In genomic region chr13:94577177-94577540, GRCm38 (mm10) we compare ENCODE assay signal across 19 mouse cellular contexts.
A peak's percentile ranks its signal among the peaks of the same experiment; 100 is the strongest.
DNase-seq lines count a peak whose midpoint lies in the region; ATAC-seq and TF ChIP-seq lines count a peak whose summit lies in the region.
"Had no signal": no experiment of that assay in that cellular context is flagged by ENCODE, and none has a peak within 500 bp of the region (broad histone marks: within the 10 kb centered on the region; RNA-seq: fewer than 3 reads in every experiment).

No protein-coding gene starts in this region.

- 57% methylated on average over 2 of the region's 2 CpGs for WGBS in forebrain, embryonic 11.5 days
- WGBS in forebrain, embryonic 16.5 days = 63% methylated on average over 2 of the region's 2 CpGs
- 47% methylated on average over 2 of the region's 2 CpGs for WGBS in hindbrain, embryonic 13.5 days
- 64% methylated on average over 2 of the region's 2 CpGs for WGBS in hindbrain, postnatal 0 days
- WGBS in neural tube, embryonic 13.5 days = 38% methylated on average over 2 of the region's 2 CpGs
- WGBS in neural tube, embryonic 15.5 days = 49% methylated on average over 2 of the region's 2 CpGs
- WGBS in liver, embryonic 11.5 days = 75% methylated on average over 2 of the region's 2 CpGs

- peaks cover 18% of the 10 kb centered on the region for H3K4me1 ChIP-seq in forebrain, embryonic 11.5 days (replicated peaks; ENCODE audit: control insufficient read depth, insufficient read depth, low read length)
- H3K4me1 ChIP-seq in forebrain, embryonic 16.5 days (replicated peaks; ENCODE audit: control insufficient read depth, insufficient read depth, low read length) = peaks cover 26% of the 10 kb centered on the region
- peaks cover 29% of the 10 kb centered on the region for H3K4me1 ChIP-seq in hindbrain, embryonic 13.5 days (replicated peaks)
- H3K4me1 ChIP-seq in hindbrain, postnatal 0 days (ENCODE audit: insufficient read depth, low read length) = 0 out of 2 replicates have a peak, but pooled peaks cover 10% of the 10 kb centered on the region
- peaks cover 44% of the 10 kb centered on the region for H3K4me1 ChIP-seq in neural tube, embryonic 13.5 days (replicated peaks)
- peaks cover 25% of the 10 kb centered on the region for H3K4me1 ChIP-seq in neural tube, embryonic 15.5 days
- H3K4me1 ChIP-seq in liver, embryonic 11.5 days (replicated peaks; ENCODE audit: control insufficient read depth, insufficient read depth, low read length) = no peaks in the 10 kb centered on the region
- H3K4me1 ChIP-seq: liver, embryonic 12.5 days had no signal

- no peaks in the 10 kb centered on the region for H3K9me3 ChIP-seq in forebrain, embryonic 11.5 days (ENCODE audit: control insufficient read depth, low read length)
- no peaks in the 10 kb centered on the region for H3K9me3 ChIP-seq in forebrain, embryonic 16.5 days (ENCODE audit: control insufficient read depth, low read length)
- H3K9me3 ChIP-seq in hindbrain, embryonic 13.5 days = no peaks in the 10 kb centered on the region
- H3K9me3 ChIP-seq in hindbrain, postnatal 0 days (ENCODE audit: low read length) = no peaks in the 10 kb centered on the region
- H3K9me3 ChIP-seq in neural tube, embryonic 13.5 days = no peaks in the 10 kb centered on the region
- H3K9me3 ChIP-seq in neural tube, embryonic 15.5 days (replicated peaks) = no peaks in the 10 kb centered on the region
- H3K9me3 ChIP-seq in liver, embryonic 11.5 days (ENCODE audit: control insufficient read depth, low read length) = no peaks in the 10 kb centered on the region
- H3K9me3 ChIP-seq: heart, embryonic 12.5 days; liver, embryonic 12.5 days had no signal

- no peak for TF ChIP-seq CTCF in hindbrain, postnatal 0 days (IDR thresholded peaks at IDR 0.05; ENCODE audit: low read depth)

- no peak overlapping the region for H3K4me2 ChIP-seq in forebrain, embryonic 11.5 days (ENCODE audit: low read depth, low read length, severe bottlenecking)
- H3K4me2 ChIP-seq in forebrain, embryonic 16.5 days (ENCODE audit: low read length) = no peak overlapping the region
- no peak overlapping the region for H3K4me2 ChIP-seq in hindbrain, embryonic 13.5 days
- H3K4me2 ChIP-seq in hindbrain, postnatal 0 days (ENCODE audit: low read depth, low read length) = no peak overlapping the region
- H3K4me2 ChIP-seq in neural tube, embryonic 13.5 days = peak overlapping the region; percentile 24; the same call in 1 of the 2 replicates
- no peak overlapping the region for H3K4me2 ChIP-seq in neural tube, embryonic 15.5 days
- H3K4me2 ChIP-seq in liver, embryonic 11.5 days = no peak overlapping the region
- H3K4me2 ChIP-seq: heart, embryonic 12.5 days; liver, embryonic 12.5 days had no signal

- DNase-seq in forebrain, embryonic 11.5 days (ENCODE audit: low spot score) = peak; percentile 49
- no peak for DNase-seq in hindbrain, postnatal 0 days (ENCODE audit: low spot score)
- DNase-seq in liver, embryonic 11.5 days (ENCODE audit: low spot score) = no peak
- no peak for DNase-seq in liver
- DNase-seq: adrenal gland, postnatal 36 days; cerebellum, adult 9-10 months; gastrocnemius, postnatal 14 days; heart, adult 18-20 months; heart, postnatal 10 days; kidney, postnatal 10 days; lung, adult 18-20 months; lung, postnatal 10 days had no signal

- no peak overlapping the region for H3K9ac ChIP-seq in forebrain, embryonic 11.5 days (ENCODE audit: low read length)
- no peak overlapping the region; the same call in 1 of the 2 replicates for H3K9ac ChIP-seq in forebrain, embryonic 16.5 days (replicated peaks; ENCODE audit: low read depth, low read length)
- H3K9ac ChIP-seq in hindbrain, embryonic 13.5 days = no peak overlapping the region
- H3K9ac ChIP-seq in hindbrain, postnatal 0 days (replicated peaks; ENCODE audit: low read length) = no peak overlapping the region
- no peak overlapping the region for H3K9ac ChIP-seq in neural tube, embryonic 13.5 days
- no peak overlapping the region for H3K9ac ChIP-seq in neural tube, embryonic 15.5 days (replicated peaks)
- no peak overlapping the region for H3K9ac ChIP-seq in liver, embryonic 11.5 days (ENCODE audit: low read depth, low read length)
- H3K9ac ChIP-seq: heart, embryonic 12.5 days; liver, embryonic 12.5 days had no signal

- H3K27me3 ChIP-seq in forebrain, embryonic 11.5 days (ENCODE audit: control insufficient read depth, insufficient read depth, low read length) = peaks cover 24% of the 10 kb centered on the region
- H3K27me3 ChIP-seq in forebrain, embryonic 16.5 days (replicated peaks; ENCODE audit: control insufficient read depth, insufficient read depth, low read length) = peaks cover 9% of the 10 kb centered on the region; the same call in 1 of the 2 replicates
- peaks cover 89% of the 10 kb centered on the region for H3K27me3 ChIP-seq in hindbrain, embryonic 13.5 days
- H3K27me3 ChIP-seq in hindbrain, postnatal 0 days (ENCODE audit: insufficient read depth, low read length) = peaks cover 26% of the 10 kb centered on the region
- peaks cover 91% of the 10 kb centered on the region for H3K27me3 ChIP-seq in neural tube, embryonic 13.5 days
- peaks cover 57% of the 10 kb centered on the region for H3K27me3 ChIP-seq in neural tube, embryonic 15.5 days (replicated peaks)
- peaks cover 13% of the 10 kb centered on the region for H3K27me3 ChIP-seq in liver, embryonic 11.5 days (replicated peaks; ENCODE audit: control insufficient read depth, insufficient read depth, low read length)

- no peaks in the 10 kb centered on the region for H3K36me3 ChIP-seq in forebrain, embryonic 11.5 days (ENCODE audit: control insufficient read depth, insufficient read depth, low read length)
- H3K36me3 ChIP-seq in forebrain, embryonic 16.5 days (ENCODE audit: control insufficient read depth, insufficient read depth) = no peaks in the 10 kb centered on the region
- H3K36me3 ChIP-seq in hindbrain, embryonic 13.5 days = no peaks in the 10 kb centered on the region
- no peaks in the 10 kb centered on the region for H3K36me3 ChIP-seq in hindbrain, postnatal 0 days (ENCODE audit: insufficient read depth, low read length)
- H3K36me3 ChIP-seq in neural tube, embryonic 13.5 days = no peaks in the 10 kb centered on the region
- no peaks in the 10 kb centered on the region for H3K36me3 ChIP-seq in neural tube, embryonic 15.5 days
- no peaks in the 10 kb centered on the region for H3K36me3 ChIP-seq in liver, embryonic 11.5 days (ENCODE audit: control insufficient read depth, insufficient read depth, low read length)
- H3K36me3 ChIP-seq: heart, embryonic 12.5 days; liver, embryonic 12.5 days had no signal

- ATAC-seq in forebrain, embryonic 11.5 days (replicated peaks; ENCODE audit: low FRiP score) = no peak
- ATAC-seq in forebrain, embryonic 16.5 days = no peak
- 0 out of 2 replicates have a peak, but pooled peaks have one; percentile 6 for ATAC-seq in hindbrain, embryonic 13.5 days (ENCODE audit: low FRiP score)
- no peak for ATAC-seq in hindbrain, postnatal 0 days
- ATAC-seq in neural tube, embryonic 13.5 days (ENCODE audit: low read depth) = no peak
- no peak for ATAC-seq in neural tube, embryonic 15.5 days (ENCODE audit: low FRiP score)
- no peak for ATAC-seq in liver, embryonic 11.5 days (replicated peaks; ENCODE audit: low FRiP score)
- ATAC-seq: intestine, postnatal 0 days; liver, embryonic 12.5 days had no signal

- H3K27ac ChIP-seq in forebrain, embryonic 11.5 days (ENCODE audit: low read depth, low read length) = no peak overlapping the region
- no peak overlapping the region; the same call in 1 of the 2 replicates for H3K27ac ChIP-seq in forebrain, embryonic 16.5 days (ENCODE audit: low read length)
- H3K27ac ChIP-seq in hindbrain, embryonic 13.5 days = peak overlapping the region; percentile 31; the same call in 1 of the 2 replicates
- H3K27ac ChIP-seq in hindbrain, postnatal 0 days = no peak overlapping the region
- H3K27ac ChIP-seq in neural tube, embryonic 13.5 days (replicated peaks) = 0 out of 2 replicates have a peak overlapping the region, but pooled peaks have one; percentile 28
- H3K27ac ChIP-seq in neural tube, embryonic 15.5 days (replicated peaks) = no peak overlapping the region
- H3K27ac ChIP-seq in liver, embryonic 11.5 days (ENCODE audit: low read depth, low read length) = no peak overlapping the region
- H3K27ac ChIP-seq: liver, embryonic 12.5 days had no signal

- no peak overlapping the region for H3K4me3 ChIP-seq in forebrain, embryonic 11.5 days (ENCODE audit: low read depth, low read length)
- no peak overlapping the region for H3K4me3 ChIP-seq in forebrain, embryonic 16.5 days (replicated peaks; ENCODE audit: low read length)
- H3K4me3 ChIP-seq in hindbrain, embryonic 13.5 days = no peak overlapping the region
- no peak overlapping the region for H3K4me3 ChIP-seq in hindbrain, postnatal 0 days (ENCODE audit: low read length)
- no peak overlapping the region for H3K4me3 ChIP-seq in neural tube, embryonic 13.5 days
- no peak overlapping the region for H3K4me3 ChIP-seq in neural tube, embryonic 15.5 days (replicated peaks)
- H3K4me3 ChIP-seq in liver, embryonic 11.5 days (ENCODE audit: low read depth, low read length) = no peak overlapping the region
- H3K4me3 ChIP-seq: heart, embryonic 12.5 days; liver, embryonic 12.5 days had no signal

Comparison
In these comparisons a context has a peak if more than half of its experiments do, and no peak if none do; other contexts are left out.
1. H3K27ac ChIP-seq: peak in hindbrain, embryonic 13.5 days (single experiment) and neural tube, embryonic 13.5 days (single experiment); none in forebrain, embryonic 11.5 days (single experiment), forebrain, embryonic 16.5 days (single experiment), hindbrain, postnatal 0 days (single experiment), neural tube, embryonic 15.5 days (single experiment) and liver, embryonic 11.5 days (single experiment).